Mouse (Mus musculus): ENCODE data around the gene Tepsin. TPM values are rescaled to one million over a fixed set of nuclear protein-coding genes. Genes with fewer than 3 reads are reported as not detected.

Tepsin gene
- polyA plus RNA-seq, 1 experiment from 2014 or later: 9.3 TPM

- Histone ChIP-seq H3K27ac (peak overlapping the region; percentile 99), H3K4me3 (ENCODE audit: inconsistent target) (peak overlapping the region; percentile 74), H3K36me3 (ENCODE audit: inconsistent target) (no peaks in the 10 kb centered on the region), H3K79me2 (ENCODE audit: inconsistent target) (peaks cover 43% of the 10 kb centered on the region)
- WGBS (ENCODE audit: missing documents): 34% methylated on average over 12 of the region's 13 CpGs
Observed at GRCm38 (mm10) chr11:120041191-120042123, 57.1 kb downstream of the Tepsin start.

Other genes with a start within 250 kb of the Tepsin start
- 37.7 to 52.9 TPM (median 41.3 TPM) in 3 replicates for gene Chmp6, start 185.3 kb downstream of the Tepsin start, polyA plus RNA-seq (2018)
- gene Baiap2, start 156.0 kb downstream of the Tepsin start, polyA plus RNA-seq (2018): 19.9 to 24.7 TPM (median 20.6 TPM) in 3 replicates
- 6.5 to 10.7 TPM (median 10.4 TPM) in 3 replicates for gene Aatk, start 51.6 kb downstream of the Tepsin start, polyA plus RNA-seq (2018)
- gene Cep131, start 11.9 kb downstream of the Tepsin start, polyA plus RNA-seq (2018): 5.6 to 6.3 TPM (median 5.7 TPM) in 3 replicates
- 4.7 to 54.4 TPM (median 35.5 TPM) in 3 replicates for gene Ndufaf8, start 197 bp upstream of the Tepsin start, polyA plus RNA-seq (2018)
- 67.7 to 97.9 TPM (median 71.0 TPM) in 3 replicates for gene Slc38a10, start 52.6 kb upstream of the Tepsin start, polyA plus RNA-seq (2018)
- gene Bahcc1, start 134.2 kb upstream of the Tepsin start, polyA plus RNA-seq (2018): 2.2 to 3.5 TPM (median 3.0 TPM) in 3 replicates
- 1,569 to 2,966 TPM (median 1,773 TPM) in 3 replicates for gene Actg1, start 249.8 kb upstream of the Tepsin start, polyA plus RNA-seq (2018)